Mouse (Mus musculus): ENCODE measurements at regions not wholly inside any gene's neighbourhood (a gene's known extent, or its start where the extent isn't known, plus 50 kb on each side); places are given as distances from the start of the nearest gene placed in this dataset.

DNA sequence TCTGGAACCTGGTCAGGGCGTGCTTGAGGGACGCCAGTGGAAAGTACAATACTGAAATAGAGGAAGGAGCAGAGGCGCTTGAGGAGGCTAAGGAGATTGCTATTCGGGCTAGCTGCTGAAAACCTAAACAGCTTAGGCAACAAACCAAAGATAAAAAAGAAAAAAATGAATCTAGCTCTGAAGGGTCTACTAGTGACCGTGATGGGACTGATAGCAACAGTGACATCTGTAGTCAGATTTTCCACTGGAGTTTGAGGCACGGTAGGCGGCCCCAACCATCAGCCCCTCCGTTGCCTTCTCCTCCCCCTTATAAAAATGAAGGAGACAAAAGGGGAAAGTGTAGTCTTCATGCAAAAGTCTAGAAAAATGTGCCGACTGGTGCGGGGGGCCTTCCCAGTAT is 824.5 kb downstream of the Tbl1xr1 start:
- TF ChIP-seq CTCF (IDR thresholded peaks at IDR 0.05) (no peak), EP300 (IDR thresholded peaks at IDR 0.05) (no peak)

Data from lung, postnatal 0 days (tissue).